Mouse (Mus musculus) CD4-positive, CD25-positive, alpha-beta regulatory T cell (primary cell): ENCODE results near the gene Eif4e2. TPM values are rescaled to one million over a fixed set of nuclear protein-coding genes. Genes with fewer than 3 reads are reported as not detected.

ENCODE experiments used
- polyA plus RNA-seq: library from polyadenylated mRNA; unstranded; fragments of 100-300 nt; shearing (Covaris generic); gene quantifications from one replicate; pipeline ENCODE4 v1.2.1, GENCODE M21; 2017

The Eif4e2 gene
- polyA plus RNA-seq: 120 TPM

GRCm38 (mm10) chr1:87213735-87214704, at the start of gene Eif4e2:
Gene Eif4e2, plus strand, starts transcription at chr1:87213914.

DNA sequence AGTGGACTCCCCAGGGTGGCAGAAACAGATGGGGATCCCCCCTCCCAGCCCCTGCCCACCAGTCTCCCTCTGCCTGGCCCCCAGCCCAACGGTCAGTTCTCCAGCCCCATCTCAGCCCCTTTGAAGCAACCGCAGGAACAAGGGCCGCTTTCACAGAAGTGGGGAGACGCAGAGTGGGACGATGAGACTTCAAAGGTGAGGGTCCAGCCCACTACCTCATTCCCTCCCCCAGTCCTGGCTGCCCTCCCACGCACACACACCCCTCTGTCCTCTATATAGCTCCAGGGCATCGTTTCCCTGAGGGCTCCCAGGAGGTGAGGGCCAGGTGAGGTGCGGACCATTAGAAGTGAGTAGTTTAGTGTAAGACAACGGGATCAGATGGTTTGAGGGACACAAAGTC, 30.7 kb upstream of the Eif4e2 start, which contains the start of gene Prss56:
TSS of gene Prss56 (plus strand) at position 301 of the 400 bp plus-strand sequence.

GRCm38 (mm10) chr1:87190429-87190828, 23.3 kb upstream of the Eif4e2 start, which contains the start of gene Chrnd:
Gene Chrnd, plus strand, starts transcription at chr1:87190607.

DNA sequence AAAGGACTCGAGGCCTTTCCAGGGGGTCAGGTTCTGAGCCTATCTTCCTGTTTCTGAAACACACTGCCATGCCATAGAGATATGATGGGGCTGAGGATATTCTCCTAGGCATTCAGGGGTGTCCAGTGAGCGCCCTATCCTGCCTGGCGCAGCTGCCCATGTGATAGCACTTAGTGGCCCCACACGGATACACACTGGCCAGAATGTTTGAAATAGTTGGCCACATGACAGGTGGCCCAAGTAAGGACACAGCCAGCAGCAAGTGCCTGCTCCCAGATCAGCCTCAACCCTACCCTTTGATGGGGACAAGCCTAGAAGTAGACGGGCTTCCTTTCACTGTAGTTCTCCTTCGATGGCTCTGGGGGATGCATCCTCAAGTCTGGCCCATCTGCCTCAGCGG, 9.2 kb upstream of the Eif4e2 start, which contains the start of gene Chrng:
TSS of gene Chrng (plus strand) at position 193 of the 400 bp plus-strand sequence.

GRCm38 (mm10) chr1:87264134-87265006, 50.7 kb downstream of the Eif4e2 start, which contains the start of gene Efhd1:
Gene Efhd1, plus strand, starts transcription at chr1:87264363.

Other genes starting within 250 kb of the Eif4e2 start
- gene Alppl2, start 124.0 kb upstream of the Eif4e2 start, polyA plus RNA-seq: not detected
- not detected for gene Alpi, start 112.3 kb upstream of the Eif4e2 start, polyA plus RNA-seq
- not detected for gene Akp3, start 88.9 kb upstream of the Eif4e2 start, polyA plus RNA-seq
- gene Ecel1, start 57.4 kb upstream of the Eif4e2 start, polyA plus RNA-seq: 0.08 TPM
- not detected for gene Prss56, start 30.6 kb upstream of the Eif4e2 start, polyA plus RNA-seq
- gene Chrnd, start 23.3 kb upstream of the Eif4e2 start, polyA plus RNA-seq: not detected
- gene Chrng, start 9.3 kb upstream of the Eif4e2 start, polyA plus RNA-seq: 0.06 TPM
- gene Efhd1, start 50.4 kb downstream of the Eif4e2 start, polyA plus RNA-seq: 0.10 TPM
- gene Gigyf2, start 113.1 kb downstream of the Eif4e2 start, polyA plus RNA-seq: 66.9 TPM
- gene Kcnj13, start 180.8 kb downstream of the Eif4e2 start, polyA plus RNA-seq: 0.32 TPM